Mouse (Mus musculus) limb, embryonic 14.5 days (tissue): ENCODE measurements at regions not wholly inside any gene's neighbourhood (a gene's known extent, or its start where the extent isn't known, plus 50 kb on each side); places are given as distances from the start of the nearest gene placed in this dataset.

Source experiments
- ATAC-seq: fragments of 200-750 bp; cut with Nextera tagmentation; 2 replicates; pipeline ENCODE4 v1.8.0; 2017; ENCODE audit warnings: low read depth, moderate number of reproducible peaks, moderate TSS enrichment; ENCODE audit not compliant: low FRiP score
- DNase-seq: peaks from one replicate; pipeline ENCODE4 v3.0.0-alpha.2; 2015; ENCODE audit warnings: low spot score
- H3K27ac ChIP-seq: fragments of 300-500 bp; sonication (generic); replicated peaks from 2 replicates; pipeline ENCODE4 v1.5.1; 2014; ENCODE audit warnings: low read depth, mild to moderate bottlenecking, low read length, moderate library complexity, mixed read lengths
- H3K27me3 ChIP-seq: fragments of 300-500 bp; sonication (generic); 2 replicates; pipeline ENCODE4 v1.6.1; 2014; ENCODE audit warnings: low read length, mixed read lengths; ENCODE audit not compliant: control insufficient read depth, insufficient read depth
- H3K36me3 ChIP-seq: fragments of 300-500 bp; sonication (generic); 2 replicates; pipeline ENCODE4 v1.6.1; 2014; ENCODE audit warnings: mild to moderate bottlenecking, low read length, moderate library complexity, mixed read lengths; ENCODE audit not compliant: control insufficient read depth, insufficient read depth
- H3K4me1 ChIP-seq: fragments of 300-500 bp; sonication (generic); 2 replicates; pipeline ENCODE4 v1.6.1; 2014; ENCODE audit warnings: antibody characterized with exemption, low read length, mixed read lengths; ENCODE audit not compliant: control insufficient read depth, insufficient read depth
- H3K4me2 ChIP-seq: fragments of 300-500 bp; sonication (generic); replicated peaks from 2 replicates; pipeline ENCODE4 v1.6.1; 2014; ENCODE audit warnings: low read depth, mild to moderate bottlenecking, low read length, moderate library complexity; ENCODE audit not compliant: severe bottlenecking
- H3K4me3 ChIP-seq: fragments of 300-500 bp; sonication (generic); replicated peaks from 2 replicates; pipeline ENCODE4 v1.5.1; 2014; ENCODE audit warnings: low read length
- H3K9ac ChIP-seq: fragments of 300-500 bp; sonication (generic); 2 replicates; pipeline ENCODE4 v1.6.1; 2014; ENCODE audit warnings: mild to moderate bottlenecking, low read depth, low read length, moderate library complexity; ENCODE audit not compliant: severe bottlenecking
- H3K9me3 ChIP-seq: fragments of 300-500 bp; sonication (generic); 2 replicates; pipeline ENCODE4 v1.6.1; 2016; ENCODE audit warnings: low read length; ENCODE audit not compliant: control insufficient read depth
- POLR2A ChIP-seq: fragments of 200-500 bp; IDR thresholded peaks from 2 replicates; pipeline ENCODE4 v1.8.0; 2012; ENCODE audit warnings: inconsistent platforms, mild to moderate bottlenecking, moderate library complexity, borderline replicate concordance; ENCODE audit not compliant: insufficient read depth, insufficient read length; ENCODE audit errors: extremely low read depth
- WGBS: fragments of 180-500 bp; shearing (Covaris S2); extraction: QIAGEN DNeasy Blood & Tissue Kit; methylation state at CpG from one replicate; pipeline ENCODE4 v1.1.7; 2014; 5-methylcytosine and 5-hydroxymethylcytosine counted together

DNA sequence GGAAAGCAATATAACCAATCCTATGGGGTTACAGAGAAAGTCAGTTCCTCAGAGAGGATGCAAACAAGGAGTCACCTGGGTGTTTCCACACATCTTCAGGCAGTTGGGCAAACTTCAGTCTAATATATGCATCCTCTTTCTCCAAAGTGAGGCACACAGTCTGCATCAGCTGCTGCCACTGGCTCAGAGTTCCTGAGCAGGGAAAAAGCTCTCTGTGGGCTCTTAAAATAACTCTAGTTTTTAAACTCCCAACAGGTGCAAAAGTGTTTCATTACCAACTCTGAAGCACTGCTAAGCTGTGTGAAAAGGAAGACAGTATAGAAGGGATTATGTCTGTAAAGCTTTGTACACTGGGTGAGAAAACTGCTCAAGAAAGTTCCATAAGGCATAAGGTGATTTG is 874.2 kb downstream of the Dnah5 start:
- no peaks in the 10 kb centered on the region for H3K4me1 ChIP-seq
- no peak overlapping the region for H3K27ac ChIP-seq
- H3K27me3 ChIP-seq: no peaks in the 10 kb centered on the region
- ATAC-seq (no peak; the same call in 1 of the 2 replicates), DNase-seq (peak; percentile 9)
- H3K9ac ChIP-seq: no peak overlapping the region
- H3K9me3 ChIP-seq: no peaks in the 10 kb centered on the region
- no peaks in the 10 kb centered on the region for H3K36me3 ChIP-seq
- no peak overlapping the region for H3K4me3 ChIP-seq
- no peak overlapping the region for H3K4me2 ChIP-seq
- no peak for TF ChIP-seq POLR2A

DNA sequence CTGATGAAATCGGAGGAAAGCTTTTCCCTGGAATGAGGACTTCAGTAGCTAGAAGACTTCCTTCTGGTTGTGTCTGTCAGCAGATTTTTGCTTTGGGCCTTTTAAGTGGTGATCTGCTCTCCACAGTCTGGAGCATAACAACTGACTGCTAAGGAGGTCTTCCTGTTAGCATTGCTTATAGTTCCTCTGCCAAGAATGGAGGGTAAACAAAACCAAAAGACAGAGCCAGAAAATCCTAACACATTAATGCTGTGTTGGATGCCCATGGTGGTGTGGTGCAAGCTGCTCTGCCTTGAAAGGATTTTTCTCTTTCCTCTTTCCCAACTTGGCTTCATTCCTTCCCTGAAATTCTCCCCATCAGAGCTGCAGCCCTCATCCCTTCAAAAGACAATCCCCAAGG is 901.0 kb downstream of the Dnah5 start:
- H3K9ac ChIP-seq: no peak overlapping the region
- 79% methylated on average over 1 of the region's 1 CpGs for WGBS
- no peaks in the 10 kb centered on the region for H3K36me3 ChIP-seq
- no peak overlapping the region for H3K4me2 ChIP-seq
- no peak for DNase-seq
- H3K4me3 ChIP-seq: no peak overlapping the region
- TF ChIP-seq POLR2A: no peak
- no peak for ATAC-seq
- no peaks in the 10 kb centered on the region for H3K4me1 ChIP-seq
- H3K27me3 ChIP-seq: no peaks in the 10 kb centered on the region
- no peaks in the 10 kb centered on the region for H3K9me3 ChIP-seq
- no peak overlapping the region for H3K27ac ChIP-seq

DNA sequence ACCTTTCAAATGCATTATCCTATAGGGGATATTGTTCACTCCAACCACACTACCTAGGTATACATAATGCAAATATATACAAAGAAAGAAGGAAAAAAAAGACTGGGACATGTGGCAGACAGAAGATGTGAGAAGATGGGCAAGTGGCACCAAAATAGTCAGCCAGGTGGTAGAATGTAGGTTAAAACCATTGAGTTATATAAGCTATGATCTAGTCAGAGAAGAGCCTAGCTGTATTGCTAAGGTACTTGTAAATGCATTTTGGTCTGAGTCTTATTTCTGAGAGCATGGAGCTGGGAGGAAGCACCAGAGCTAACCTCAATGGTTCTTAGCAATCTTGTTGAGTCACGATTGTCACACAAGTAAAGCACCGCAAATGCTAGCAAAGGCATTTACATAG is 943.1 kb downstream of the Dnah5 start:
- no peak overlapping the region for H3K27ac ChIP-seq
- no peak for DNase-seq
- H3K4me2 ChIP-seq: no peak overlapping the region
- no peak for TF ChIP-seq POLR2A
- no peak for ATAC-seq
- H3K4me3 ChIP-seq: no peak overlapping the region
- no peaks in the 10 kb centered on the region for H3K9me3 ChIP-seq
- WGBS: 51% methylated on average over 2 of the region's 2 CpGs
- H3K9ac ChIP-seq: no peak overlapping the region
- no peaks in the 10 kb centered on the region for H3K4me1 ChIP-seq
- H3K36me3 ChIP-seq: no peaks in the 10 kb centered on the region
- H3K27me3 ChIP-seq: no peaks in the 10 kb centered on the region
